Mouse (Mus musculus) urinary bladder, postnatal 25 days (tissue): Measurements from ENCODE around the gene Gpr45.

Experiments
- DNase-seq: peaks from one replicate; pipeline ENCODE4 v3.0.0; 2022; ENCODE audit warnings: low spot score

Gpr45 gene

GRCm38 (mm10) chr1:43046990-43047389 lies 94.3 kb downstream of the Gpr45 start:
- no peak for DNase-seq

- no peak for DNase-seq
Observed at GRCm38 (mm10) chr1:43047811-43048210, 95.1 kb downstream of the Gpr45 start.

DNA sequence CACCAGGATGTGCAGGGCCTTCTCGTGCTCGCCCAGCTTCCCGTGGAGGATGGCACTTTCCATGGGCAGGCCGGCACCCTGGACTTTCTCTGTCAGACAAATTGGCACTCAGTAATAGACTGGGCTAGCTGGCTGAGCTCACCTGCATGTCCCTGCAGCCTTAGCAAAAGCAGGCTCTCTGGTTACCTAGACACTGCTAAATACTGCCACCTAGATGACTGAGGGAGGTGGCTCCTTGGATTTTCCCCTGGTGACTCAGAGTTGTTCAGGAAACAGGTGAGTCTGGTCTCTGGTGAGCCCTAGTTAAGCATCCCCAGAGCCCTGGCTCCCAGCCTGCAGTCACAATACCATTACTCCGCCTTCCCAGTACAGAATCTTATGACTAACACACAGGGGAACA lies 99.2 kb downstream of the Gpr45 start:
- no peak for DNase-seq

- peak; percentile 25 for DNase-seq
Observed at GRCm38 (mm10) chr1:43065615-43066310, 113.1 kb downstream of the Gpr45 start.

- DNase-seq, result no peak
Observed at GRCm38 (mm10) chr1:43066573-43066972, 113.9 kb downstream of the Gpr45 start.

- no peak for DNase-seq
Observed at GRCm38 (mm10) chr1:43067551-43067950, 114.9 kb downstream of the Gpr45 start.

DNA sequence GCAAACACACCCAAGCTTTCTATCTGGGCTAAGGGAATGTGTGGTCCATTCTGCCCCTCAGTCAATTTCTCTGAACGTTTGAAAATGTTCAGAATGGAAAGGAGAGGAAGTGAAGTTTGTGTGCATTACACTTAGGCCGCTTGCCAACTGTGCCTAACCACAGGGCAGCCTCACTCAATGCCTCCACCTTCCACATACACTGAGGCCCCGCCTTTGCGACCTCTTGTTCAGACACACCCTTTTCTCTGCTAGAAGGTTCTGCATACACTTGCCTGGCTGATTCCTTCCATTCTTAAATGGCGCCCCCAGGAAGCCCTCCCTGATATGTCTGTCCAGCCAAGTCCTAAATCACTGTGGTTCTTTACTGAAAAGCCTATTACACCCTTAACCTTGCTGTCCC lies 118.1 kb downstream of the Gpr45 start:
- DNase-seq, result no peak

GRCm38 (mm10) chr1:43072028-43072427 lies 119.4 kb downstream of the Gpr45 start:
- no peak for DNase-seq

GRCm38 (mm10) chr1:43072561-43072960 lies 119.9 kb downstream of the Gpr45 start:
- no peak for DNase-seq

DNA sequence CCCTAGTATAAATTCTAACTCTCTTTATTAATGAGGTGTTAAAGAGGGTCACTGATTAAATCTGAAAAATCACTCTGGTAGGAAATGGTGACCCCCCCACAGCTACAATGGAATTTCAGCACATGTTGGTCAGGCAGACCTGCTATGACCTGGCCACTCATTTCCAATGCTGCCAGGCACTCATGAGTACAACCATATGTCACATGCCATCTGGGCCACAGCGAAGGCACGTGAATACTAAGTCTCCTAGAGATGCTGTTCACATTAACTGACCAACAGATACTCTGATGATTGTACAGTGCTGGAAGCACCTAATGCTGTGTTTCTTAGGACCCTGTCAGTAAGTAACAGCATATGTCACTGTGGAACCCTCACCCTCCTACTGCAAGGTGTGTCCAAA lies 122.1 kb downstream of the Gpr45 start:
- no peak for DNase-seq

DNA sequence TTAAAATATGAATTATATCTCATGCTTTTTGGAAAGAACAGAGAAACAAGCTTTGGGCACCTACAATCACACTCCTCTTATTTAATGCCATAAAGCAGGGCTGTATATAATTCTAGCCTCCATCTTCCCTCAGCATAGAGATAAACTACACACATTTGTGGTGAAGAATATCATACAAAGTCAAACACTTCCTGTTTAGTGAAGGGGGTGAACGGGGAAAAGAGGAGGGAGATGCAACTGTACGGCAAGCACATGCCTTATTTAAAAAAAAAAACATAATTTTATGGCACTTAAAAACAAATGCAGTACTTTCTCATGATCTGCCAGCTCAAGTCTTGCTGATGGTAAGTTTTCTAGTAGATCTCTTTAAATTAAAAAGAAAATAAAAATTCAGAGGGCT lies 125.5 kb downstream of the Gpr45 start:
- no peak for DNase-seq

DNA sequence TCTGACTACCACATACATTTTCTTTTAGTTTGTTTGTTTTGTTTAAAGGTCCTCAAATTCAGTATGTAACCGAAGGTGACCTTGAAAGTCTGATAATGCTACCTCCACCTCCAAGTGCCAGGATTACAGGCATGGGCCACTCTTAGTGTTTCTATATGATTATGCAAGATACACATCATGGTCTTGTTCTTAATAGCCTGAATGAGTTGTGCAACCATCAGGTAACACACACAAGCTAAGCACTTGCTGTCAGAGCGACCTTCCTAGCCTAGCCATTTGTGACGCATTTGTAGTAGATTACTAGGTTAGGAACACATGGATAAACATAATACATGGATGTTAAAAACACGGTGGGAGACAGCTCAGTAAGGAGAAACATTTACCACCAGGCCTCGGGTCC lies 130.3 kb downstream of the Gpr45 start:
- DNase-seq, result no peak
